Mouse (Mus musculus): Measurements from ENCODE around the gene Tsku. TPM values are rescaled to one million over a fixed set of nuclear protein-coding genes. Genes with fewer than 3 reads are reported as not detected.

The Tsku gene
- polyA plus RNA-seq, 1 experiment, result 9.5 TPM

- Histone ChIP-seq H3K27me3 (replicated peaks; ENCODE audit: control insufficient read depth, insufficient read depth, low read length) (no peaks in the 10 kb centered on the region), H3K4me3 (ENCODE audit: insufficient read depth, low read depth, low read length) (peak overlapping the region; percentile 95), H3K36me3 (ENCODE audit: control insufficient read depth, insufficient read depth, low read length) (no peaks in the 10 kb centered on the region), H3K4me1 (ENCODE audit: control insufficient read depth, insufficient read depth, low read length) (peaks cover 24% of the 10 kb centered on the region), H3K27ac (ENCODE audit: insufficient read depth, low read depth, low read length) (peak overlapping the region; percentile 56; the same call in 1 of the 2 replicates)
- no peak for TF ChIP-seq CTCF (conservative IDR thresholded peaks at IDR 0.05; ENCODE audit: insufficient read depth, insufficient read length, low read depth, low read length)
- no peak for TF ChIP-seq POLR2A (IDR thresholded peaks at IDR 0.05; ENCODE audit: low read depth, low read length)
- peak; percentile 82 for DNase-seq
- whole genome bisulfite sequencing, result 6% methylated on average over 33 of the region's 33 CpGs
Measured at GRCm38 (mm10) chr7:98359951-98360620, 1.0 kb downstream of the Tsku start.

GRCm38 (mm10) chr7:98358016-98358415 is 3.1 kb downstream of the Tsku start:
- no peak overlapping the region for H3K27ac ChIP-seq (ENCODE audit: insufficient read depth, low read depth, low read length)

DNA sequence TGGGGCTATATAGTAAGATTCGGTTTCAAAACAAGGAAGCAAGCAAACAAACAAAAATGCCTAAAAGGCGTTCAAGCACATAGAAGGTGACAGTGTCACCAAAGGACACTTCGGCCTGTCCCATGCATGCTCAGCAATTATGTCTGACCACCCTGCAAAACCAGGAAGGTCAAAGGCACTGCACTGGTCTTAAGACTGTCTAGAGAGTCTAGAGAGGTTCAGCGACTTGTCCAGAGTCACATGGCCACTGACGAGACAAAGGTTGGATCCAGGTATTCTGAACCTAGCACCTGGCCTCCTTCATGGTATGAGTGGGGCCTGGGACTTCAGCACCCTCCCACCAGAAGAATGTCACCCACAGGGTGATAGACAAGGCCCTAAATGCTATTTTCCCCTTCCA is 3.8 kb downstream of the Tsku start:
- WGBS, result 60% methylated on average over 5 of the region's 5 CpGs
- peak; percentile 51 for DNase-seq
- H3K36me3 ChIP-seq (ENCODE audit: control insufficient read depth, insufficient read depth, low read length), result no peaks in the 10 kb centered on the region
- H3K27ac ChIP-seq (ENCODE audit: insufficient read depth, low read depth, low read length), result 0 out of 2 replicates have a peak overlapping the region, but pooled peaks have one; percentile 33
- no peak for TF ChIP-seq CTCF (conservative IDR thresholded peaks at IDR 0.05; ENCODE audit: insufficient read depth, insufficient read length, low read depth, low read length)
- no peak for TF ChIP-seq POLR2A (IDR thresholded peaks at IDR 0.05; ENCODE audit: low read depth, low read length)
- no peak overlapping the region for H3K4me3 ChIP-seq (ENCODE audit: insufficient read depth, low read depth, low read length)
- H3K27me3 ChIP-seq (replicated peaks; ENCODE audit: control insufficient read depth, insufficient read depth, low read length), result no peaks in the 10 kb centered on the region
- H3K4me1 ChIP-seq (ENCODE audit: control insufficient read depth, insufficient read depth, low read length), result peaks cover 30% of the 10 kb centered on the region

More at GRCm38 (mm10) chr7:98358016-98358415, 3.1 kb downstream of the Tsku start:
- DNase-seq, result peak; percentile 61
- TF ChIP-seq POLR2A (IDR thresholded peaks at IDR 0.05; ENCODE audit: low read depth, low read length), result no peak
- no peak for TF ChIP-seq CTCF (conservative IDR thresholded peaks at IDR 0.05; ENCODE audit: insufficient read depth, insufficient read length, low read depth, low read length)
- Histone ChIP-seq H3K4me1 (ENCODE audit: control insufficient read depth, insufficient read depth, low read length) (peaks cover 30% of the 10 kb centered on the region), H3K27me3 (replicated peaks; ENCODE audit: control insufficient read depth, insufficient read depth, low read length) (no peaks in the 10 kb centered on the region), H3K36me3 (ENCODE audit: control insufficient read depth, insufficient read depth, low read length) (no peaks in the 10 kb centered on the region), H3K4me3 (ENCODE audit: insufficient read depth, low read depth, low read length) (no peak overlapping the region)
- 75% methylated on average over 1 of the region's 1 CpGs for WGBS

DNA sequence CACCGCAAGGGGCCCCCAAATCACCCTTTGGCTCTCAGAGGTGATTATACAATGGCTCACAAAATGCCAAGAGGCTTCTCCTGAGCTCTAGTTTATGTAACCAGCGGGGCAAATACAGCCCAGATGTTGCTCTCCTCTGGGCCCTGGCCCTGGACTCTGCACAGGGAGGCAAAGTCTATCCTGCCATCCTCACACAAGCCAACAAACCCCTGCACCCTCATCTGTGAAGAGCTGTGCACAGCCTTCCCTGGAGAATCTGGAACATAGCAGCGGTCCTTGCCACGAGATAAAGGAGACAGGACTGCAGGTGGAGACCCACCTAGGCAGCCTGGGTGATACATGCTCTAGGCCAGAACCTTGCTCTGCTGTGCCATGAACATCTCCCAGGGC is 6.2 kb downstream of the Tsku start:
- peak; percentile 95 for DNase-seq
- WGBS, result 63% methylated on average over 4 of the region's 4 CpGs
- no peaks in the 10 kb centered on the region for H3K27me3 ChIP-seq (replicated peaks; ENCODE audit: control insufficient read depth, insufficient read depth, low read length)
- no peaks in the 10 kb centered on the region for H3K36me3 ChIP-seq (ENCODE audit: control insufficient read depth, insufficient read depth, low read length)
- no peak overlapping the region for H3K4me3 ChIP-seq (ENCODE audit: insufficient read depth, low read depth, low read length)
- TF ChIP-seq CTCF (conservative IDR thresholded peaks at IDR 0.05; ENCODE audit: insufficient read depth, insufficient read length, low read depth, low read length) (no peak), POLR2A (IDR thresholded peaks at IDR 0.05; ENCODE audit: low read depth, low read length) (no peak)
- H3K4me1 ChIP-seq (ENCODE audit: control insufficient read depth, insufficient read depth, low read length), result peaks cover 28% of the 10 kb centered on the region
- peak overlapping the region; percentile 89 for H3K27ac ChIP-seq (ENCODE audit: insufficient read depth, low read depth, low read length)

- H3K36me3 ChIP-seq (ENCODE audit: control insufficient read depth, insufficient read depth, low read length), result no peaks in the 10 kb centered on the region
- 51% methylated on average over 12 of the region's 12 CpGs for WGBS
- DNase-seq, result no peak
- H3K27me3 ChIP-seq (replicated peaks; ENCODE audit: control insufficient read depth, insufficient read depth, low read length), result no peaks in the 10 kb centered on the region
- H3K4me3 ChIP-seq (ENCODE audit: insufficient read depth, low read depth, low read length), result no peak overlapping the region
- peak overlapping the region; percentile 89 for H3K27ac ChIP-seq (ENCODE audit: insufficient read depth, low read depth, low read length)
- H3K4me1 ChIP-seq (ENCODE audit: control insufficient read depth, insufficient read depth, low read length), result peaks cover 24% of the 10 kb centered on the region
- TF ChIP-seq POLR2A (IDR thresholded peaks at IDR 0.05; ENCODE audit: low read depth, low read length) (no peak), CTCF (conservative IDR thresholded peaks at IDR 0.05; ENCODE audit: insufficient read depth, insufficient read length, low read depth, low read length) (no peak)
Measured at GRCm38 (mm10) chr7:98354160-98354920, 6.8 kb downstream of the Tsku start.

- no peak overlapping the region for H3K4me3 ChIP-seq (ENCODE audit: insufficient read depth, low read depth, low read length)
- H3K27ac ChIP-seq (ENCODE audit: insufficient read depth, low read depth, low read length), result no peak overlapping the region
- H3K27me3 ChIP-seq (replicated peaks; ENCODE audit: control insufficient read depth, insufficient read depth, low read length), result no peaks in the 10 kb centered on the region
- peaks cover 18% of the 10 kb centered on the region for H3K4me1 ChIP-seq (ENCODE audit: control insufficient read depth, insufficient read depth, low read length)
- TF ChIP-seq POLR2A (IDR thresholded peaks at IDR 0.05; ENCODE audit: low read depth, low read length), result no peak
- no peak for TF ChIP-seq CTCF (conservative IDR thresholded peaks at IDR 0.05; ENCODE audit: insufficient read depth, insufficient read length, low read depth, low read length)
- H3K36me3 ChIP-seq (ENCODE audit: control insufficient read depth, insufficient read depth, low read length), result no peaks in the 10 kb centered on the region
- no peak for DNase-seq
- WGBS, result 89% methylated on average over 5 of the region's 5 CpGs
Measured at GRCm38 (mm10) chr7:98353616-98354015, 7.5 kb downstream of the Tsku start.

- H3K27me3 ChIP-seq (replicated peaks; ENCODE audit: control insufficient read depth, insufficient read depth, low read length), result no peaks in the 10 kb centered on the region
- H3K36me3 ChIP-seq (ENCODE audit: control insufficient read depth, insufficient read depth, low read length), result no peaks in the 10 kb centered on the region
- peaks cover 12% of the 10 kb centered on the region for H3K4me1 ChIP-seq (ENCODE audit: control insufficient read depth, insufficient read depth, low read length)
- TF ChIP-seq POLR2A (IDR thresholded peaks at IDR 0.05; ENCODE audit: low read depth, low read length), result no peak
- no peak for TF ChIP-seq CTCF (conservative IDR thresholded peaks at IDR 0.05; ENCODE audit: insufficient read depth, insufficient read length, low read depth, low read length)
- peak; percentile 75 for DNase-seq
- 59% methylated on average over 3 of the region's 3 CpGs for WGBS
- H3K27ac ChIP-seq (ENCODE audit: insufficient read depth, low read depth, low read length), result no peak overlapping the region
- no peak overlapping the region for H3K4me3 ChIP-seq (ENCODE audit: insufficient read depth, low read depth, low read length)
Measured at GRCm38 (mm10) chr7:98351523-98351922, 9.6 kb downstream of the Tsku start.
